Mouse (Mus musculus) embryonic stem cell, embryonic (primary cell): ENCODE measurements around the gene Pi4k2b.
"Not testable (repeated sequence)": the region's sequence is repeated elsewhere in the genome, so short reads cannot be mapped to it uniquely, and the experiment has no call there.

ENCODE experiments used
- CTCF ChIA-PET, 4 experiments: fragments of 300-600 bp in 2 of 4; fragments of 350-600 bp in 2 of 4; sonication (Branson Sonifier 250); formaldehyde crosslinking; loops; one replicate each; lab custom pipeline; 2022; ENCODE audit warnings: inconsistent platforms in 2 of 4; lab: Charles Lee
- POLR2A ChIA-PET, 4 experiments: fragments of 300-600 bp in 2 of 4; fragments of 350-600 bp in 2 of 4; sonication (Branson Sonifier 250); formaldehyde crosslinking; loops; one replicate each; lab custom pipeline; 2022; ENCODE audit warnings: antibody characterized with exemption in 4 of 4, inconsistent platforms in 1 of 4; lab: Charles Lee

Pi4k2b gene

GRCm38 (mm10) chr5:52741391-52742111, at the start of gene Pi4k2b:
Gene Pi4k2b, plus strand, starts transcription at chr5:52741574.
- CTCF ChIA-PET: interaction anchor here (0.6 to 1.2 kb wide), 5 partner anchors 7 to 225 kb away, joined by 3 to 11 read pairs (median 5); no protein-coding TSS in a partner anchor
- POLR2A ChIA-PET: interaction anchor here in 2 of 4 experiments (1.0 to 2.1 kb wide), 5 partner anchors 9 to 97 kb away, joined by 3 to 8 read pairs (median 4); no protein-coding TSS in a partner anchor

GRCm38 (mm10) chr5:52697291-52697690, 44.1 kb upstream of the Pi4k2b start:
- CTCF ChIA-PET: no interaction called here

GRCm38 (mm10) chr5:52697882-52698440, 43.4 kb upstream of the Pi4k2b start:
- POLR2A ChIA-PET: not testable (repeated sequence)
- CTCF ChIA-PET: interaction anchor here in 1 of 4 experiments (0.6 kb wide), 1 partner anchor 1806 kb away, joined by 5 read pairs; no protein-coding TSS in a partner anchor

More at GRCm38 (mm10) chr5:52697291-52697690, 44.1 kb upstream of the Pi4k2b start:
- POLR2A ChIA-PET: no interaction called here

- ChIA-PET CTCF (no interaction called here), POLR2A (no interaction called here)
Observed at GRCm38 (mm10) chr5:52704562-52704961, 36.8 kb upstream of the Pi4k2b start.

- ChIA-PET POLR2A (no interaction called here), CTCF (interaction anchor here in 1 of 4 experiments (0.6 kb wide), 1 partner anchor 25 kb away, joined by 6 read pairs; no protein-coding TSS in a partner anchor)
Observed at GRCm38 (mm10) chr5:52712704-52713103, 28.7 kb upstream of the Pi4k2b start.

- CTCF ChIA-PET: interaction anchor here in 1 of 4 experiments (0.7 kb wide), 1 partner anchor 384 kb away, joined by 13 read pairs; no protein-coding TSS in a partner anchor
Observed at GRCm38 (mm10) chr5:52716742-52717448, 24.5 kb upstream of the Pi4k2b start.

GRCm38 (mm10) chr5:52721003-52721402, 20.4 kb upstream of the Pi4k2b start:
- ChIA-PET CTCF (no interaction called here), POLR2A (no interaction called here)

More at GRCm38 (mm10) chr5:52716742-52717448, 24.5 kb upstream of the Pi4k2b start:
- POLR2A ChIA-PET: no interaction called here

- ChIA-PET POLR2A (no interaction called here), CTCF (no interaction called here)
Observed at GRCm38 (mm10) chr5:52727747-52728146, 13.6 kb upstream of the Pi4k2b start.

- CTCF ChIA-PET: no interaction called here
Observed at GRCm38 (mm10) chr5:52732811-52733210, 8.6 kb upstream of the Pi4k2b start.

GRCm38 (mm10) chr5:52736046-52736445, 5.3 kb upstream of the Pi4k2b start:
- ChIA-PET POLR2A (no interaction called here), CTCF (interaction anchor here in 1 of 4 experiments (1.1 kb wide), 1 partner anchor 170 kb away, joined by 3 read pairs; the partner anchor contains the start of gene Lgi2)

More at GRCm38 (mm10) chr5:52732811-52733210, 8.6 kb upstream of the Pi4k2b start:
- POLR2A ChIA-PET: interaction anchor here in 1 of 4 experiments (0.8 kb wide), 1 partner anchor 9 kb away, joined by 3 read pairs; no protein-coding TSS in a partner anchor

GRCm38 (mm10) chr5:52742112-52742813, 889 bp downstream of the Pi4k2b start:
- POLR2A ChIA-PET: interaction anchor here in 2 of 4 experiments (0.7 to 2.1 kb wide), 6 partner anchors 9 to 97 kb away, joined by 3 to 8 read pairs (median 4); no protein-coding TSS in a partner anchor
- CTCF ChIA-PET: interaction anchor here in 3 of 4 experiments (0.7 to 1.2 kb wide), 4 partner anchors 8 to 226 kb away, joined by 3 to 11 read pairs (median 6); no protein-coding TSS in a partner anchor

GRCm38 (mm10) chr5:52743231-52743630, 1.9 kb downstream of the Pi4k2b start:
- CTCF ChIA-PET: no interaction called here
- POLR2A ChIA-PET: interaction anchor here in 3 of 4 experiments (0.6 to 2.1 kb wide), 7 partner anchors 8 to 782 kb away, joined by 3 to 8 read pairs (median 3); partner anchors contain the start of gene Dhx15 (in 1 of the 3)

- CTCF ChIA-PET: interaction anchor here in 1 of 4 experiments (0.5 kb wide), 1 partner anchor 85 kb away, joined by 3 read pairs; no protein-coding TSS in a partner anchor
- POLR2A ChIA-PET: no interaction called here
Observed at GRCm38 (mm10) chr5:52746920-52747319, 5.5 kb downstream of the Pi4k2b start.

GRCm38 (mm10) chr5:52748732-52749131, 7.4 kb downstream of the Pi4k2b start:
- POLR2A ChIA-PET: interaction anchor here in 1 of 4 experiments (0.5 kb wide), 1 partner anchor 1308 kb away, joined by 4 read pairs; no protein-coding TSS in a partner anchor
- CTCF ChIA-PET: interaction anchor here in 1 of 4 experiments (0.6 to 0.7 kb wide), 2 partner anchors 11 to 123 kb away, joined by 3 to 5 read pairs; no protein-coding TSS in a partner anchor

- POLR2A ChIA-PET: no interaction called here
- CTCF ChIA-PET: interaction anchor here in 1 of 4 experiments (1.6 kb wide), 1 partner anchor 11 kb away, joined by 3 read pairs; no protein-coding TSS in a partner anchor
Observed at GRCm38 (mm10) chr5:52753146-52753545, 11.8 kb downstream of the Pi4k2b start.

- CTCF ChIA-PET: no interaction called here
Observed at GRCm38 (mm10) chr5:52754196-52754595, 12.8 kb downstream of the Pi4k2b start.

GRCm38 (mm10) chr5:52755337-52755736, 14.0 kb downstream of the Pi4k2b start:
- ChIA-PET POLR2A (interaction anchor here in 1 of 4 experiments (1.0 kb wide), 1 partner anchor 10 kb away, joined by 3 read pairs; no protein-coding TSS in a partner anchor), CTCF (no interaction called here)

More at GRCm38 (mm10) chr5:52754196-52754595, 12.8 kb downstream of the Pi4k2b start:
- POLR2A ChIA-PET: interaction anchor here in 2 of 4 experiments (0.8 to 1.0 kb wide), 2 partner anchors 9 to 12 kb away, joined by 3 to 4 read pairs; partner anchors contain the start of gene Pi4k2b (in 1 of the 2)
